Mouse (Mus musculus): Measurements from ENCODE around the gene Gm49369. TPM values are rescaled to one million over a fixed set of nuclear protein-coding genes. Genes with fewer than 3 reads are reported as not detected.
A peak's percentile ranks its signal among the peaks of the same experiment; 100 is the strongest.

The Gm49369 gene
- polyA plus RNA-seq, 1 experiment from 2014 or later, result not detected

- Histone ChIP-seq H3K27me3 (ENCODE audit: insufficient read depth, low read length) (no peaks in the 10 kb centered on the region), H3K4me2 (no peak overlapping the region), H3K27ac (ENCODE audit: low read depth) (no peak overlapping the region), H3K4me1 (ENCODE audit: insufficient read depth) (no peaks in the 10 kb centered on the region), H3K36me3 (ENCODE audit: insufficient read depth) (no peaks in the 10 kb centered on the region), H3K9ac (no peak overlapping the region), H3K9me3 (ENCODE audit: low read depth, low read length) (no peaks in the 10 kb centered on the region), H3K4me3 (ENCODE audit: low read depth, low read length) (no peak overlapping the region)
- TF ChIP-seq CTCF (IDR thresholded peaks at IDR 0.05; ENCODE audit: low read depth), result no peak
- ATAC-seq (ENCODE audit: insufficient read depth) (no peak), DNase-seq (peak; percentile 47)
- WGBS, result 67% methylated on average over 4 of the region's 4 CpGs
Observed at GRCm38 (mm10) chr7:142403591-142403990, 21.1 kb upstream of the Gm49369 start.

- Histone ChIP-seq H3K27me3 (ENCODE audit: insufficient read depth, low read length) (no peaks in the 10 kb centered on the region), H3K27ac (ENCODE audit: low read depth) (no peak overlapping the region), H3K4me1 (ENCODE audit: insufficient read depth) (no peaks in the 10 kb centered on the region), H3K36me3 (ENCODE audit: insufficient read depth) (no peaks in the 10 kb centered on the region), H3K9me3 (ENCODE audit: low read depth, low read length) (no peaks in the 10 kb centered on the region), H3K9ac (no peak overlapping the region), H3K4me2 (no peak overlapping the region), H3K4me3 (ENCODE audit: low read depth, low read length) (no peak overlapping the region)
- WGBS, result 45% methylated on average over 7 of the region's 7 CpGs
- DNase-seq, result peak; percentile 17
- TF ChIP-seq CTCF (IDR thresholded peaks at IDR 0.05; ENCODE audit: low read depth), result no peak
- no peak for ATAC-seq (ENCODE audit: insufficient read depth)
Observed at GRCm38 (mm10) chr7:142400750-142401142, 18.3 kb upstream of the Gm49369 start.

GRCm38 (mm10) chr7:142400112-142400749 is 17.8 kb upstream of the Gm49369 start:
- H3K4me3 ChIP-seq (ENCODE audit: low read depth, low read length), result no peak overlapping the region
- H3K4me2 ChIP-seq, result no peak overlapping the region
- no peaks in the 10 kb centered on the region for H3K27me3 ChIP-seq (ENCODE audit: insufficient read depth, low read length)
- ATAC-seq (ENCODE audit: insufficient read depth) (no peak), DNase-seq (no peak)
- H3K9me3 ChIP-seq (ENCODE audit: low read depth, low read length), result no peaks in the 10 kb centered on the region
- 65% methylated on average over 7 of the region's 7 CpGs for WGBS
- no peaks in the 10 kb centered on the region for H3K4me1 ChIP-seq (ENCODE audit: insufficient read depth)
- H3K27ac ChIP-seq (ENCODE audit: low read depth), result no peak overlapping the region
- no peak overlapping the region for H3K9ac ChIP-seq
- TF ChIP-seq CTCF (IDR thresholded peaks at IDR 0.05; ENCODE audit: low read depth), result no peak
- H3K36me3 ChIP-seq (ENCODE audit: insufficient read depth), result no peaks in the 10 kb centered on the region

GRCm38 (mm10) chr7:142399250-142399649 is 16.8 kb upstream of the Gm49369 start:
- Histone ChIP-seq H3K9ac (no peak overlapping the region), H3K4me1 (ENCODE audit: insufficient read depth) (no peaks in the 10 kb centered on the region), H3K27ac (ENCODE audit: low read depth) (no peak overlapping the region), H3K36me3 (ENCODE audit: insufficient read depth) (no peaks in the 10 kb centered on the region), H3K4me3 (ENCODE audit: low read depth, low read length) (no peak overlapping the region), H3K9me3 (ENCODE audit: low read depth, low read length) (no peaks in the 10 kb centered on the region), H3K27me3 (ENCODE audit: insufficient read depth, low read length) (no peaks in the 10 kb centered on the region), H3K4me2 (no peak overlapping the region)
- TF ChIP-seq CTCF (IDR thresholded peaks at IDR 0.05; ENCODE audit: low read depth), result no peak
- WGBS, result 74% methylated on average over 1 of the region's 1 CpGs
- ATAC-seq (ENCODE audit: insufficient read depth) (no peak), DNase-seq (no peak)

GRCm38 (mm10) chr7:142398052-142398451 is 15.6 kb upstream of the Gm49369 start:
- H3K36me3 ChIP-seq (ENCODE audit: insufficient read depth), result no peaks in the 10 kb centered on the region
- H3K4me3 ChIP-seq (ENCODE audit: low read depth, low read length), result no peak overlapping the region
- ATAC-seq (ENCODE audit: insufficient read depth), result no peak
- no peaks in the 10 kb centered on the region for H3K4me1 ChIP-seq (ENCODE audit: insufficient read depth)
- 38% methylated on average over 2 of the region's 2 CpGs for WGBS
- TF ChIP-seq CTCF (IDR thresholded peaks at IDR 0.05; ENCODE audit: low read depth), result no peak
- peak; percentile 25 for DNase-seq
- no peak overlapping the region for H3K4me2 ChIP-seq
- no peaks in the 10 kb centered on the region for H3K27me3 ChIP-seq (ENCODE audit: insufficient read depth, low read length)
- no peaks in the 10 kb centered on the region for H3K9me3 ChIP-seq (ENCODE audit: low read depth, low read length)
- H3K9ac ChIP-seq, result no peak overlapping the region
- no peak overlapping the region for H3K27ac ChIP-seq (ENCODE audit: low read depth)

GRCm38 (mm10) chr7:142396611-142397010 is 14.1 kb upstream of the Gm49369 start:
- H3K4me1 ChIP-seq (ENCODE audit: insufficient read depth), result no peaks in the 10 kb centered on the region
- 94% methylated on average over 1 of the region's 1 CpGs for WGBS
- H3K27ac ChIP-seq (ENCODE audit: low read depth), result no peak overlapping the region
- no peak for ATAC-seq (ENCODE audit: insufficient read depth)
- H3K9me3 ChIP-seq (ENCODE audit: low read depth, low read length), result no peaks in the 10 kb centered on the region
- H3K9ac ChIP-seq, result no peak overlapping the region
- H3K4me2 ChIP-seq, result no peak overlapping the region
- H3K27me3 ChIP-seq (ENCODE audit: insufficient read depth, low read length), result no peaks in the 10 kb centered on the region
- no peak for DNase-seq
- TF ChIP-seq CTCF (IDR thresholded peaks at IDR 0.05; ENCODE audit: low read depth), result no peak
- H3K4me3 ChIP-seq (ENCODE audit: low read depth, low read length), result no peak overlapping the region
- H3K36me3 ChIP-seq (ENCODE audit: insufficient read depth), result no peaks in the 10 kb centered on the region

- ATAC-seq (ENCODE audit: insufficient read depth) (no peak), DNase-seq (no peak)
- no peaks in the 10 kb centered on the region for H3K27me3 ChIP-seq (ENCODE audit: insufficient read depth, low read length)
- H3K4me3 ChIP-seq (ENCODE audit: low read depth, low read length), result no peak overlapping the region
- no peaks in the 10 kb centered on the region for H3K36me3 ChIP-seq (ENCODE audit: insufficient read depth)
- H3K4me1 ChIP-seq (ENCODE audit: insufficient read depth), result no peaks in the 10 kb centered on the region
- WGBS, result 83% methylated on average over 4 of the region's 4 CpGs
- TF ChIP-seq CTCF (IDR thresholded peaks at IDR 0.05; ENCODE audit: low read depth), result no peak
- H3K9me3 ChIP-seq (ENCODE audit: low read depth, low read length), result no peaks in the 10 kb centered on the region
- no peak overlapping the region for H3K27ac ChIP-seq (ENCODE audit: low read depth)
- no peak overlapping the region for H3K9ac ChIP-seq
- no peak overlapping the region for H3K4me2 ChIP-seq
Observed at GRCm38 (mm10) chr7:142395472-142395871, 13.0 kb upstream of the Gm49369 start.
